Mouse (Mus musculus) embryo, embryonic 11.5 days (tissue): ENCODE measurements around the gene Slc7a14.
"Not testable (repeated sequence)": the region's sequence is repeated elsewhere in the genome, so short reads cannot be mapped to it uniquely, and the experiment has no call there.

Experiments used
- DNase-seq: peaks from one replicate; pipeline ENCODE4 v3.0.0-alpha.2; 2012; ENCODE audit warnings: low read depth, low spot score

Slc7a14 gene

DNA sequence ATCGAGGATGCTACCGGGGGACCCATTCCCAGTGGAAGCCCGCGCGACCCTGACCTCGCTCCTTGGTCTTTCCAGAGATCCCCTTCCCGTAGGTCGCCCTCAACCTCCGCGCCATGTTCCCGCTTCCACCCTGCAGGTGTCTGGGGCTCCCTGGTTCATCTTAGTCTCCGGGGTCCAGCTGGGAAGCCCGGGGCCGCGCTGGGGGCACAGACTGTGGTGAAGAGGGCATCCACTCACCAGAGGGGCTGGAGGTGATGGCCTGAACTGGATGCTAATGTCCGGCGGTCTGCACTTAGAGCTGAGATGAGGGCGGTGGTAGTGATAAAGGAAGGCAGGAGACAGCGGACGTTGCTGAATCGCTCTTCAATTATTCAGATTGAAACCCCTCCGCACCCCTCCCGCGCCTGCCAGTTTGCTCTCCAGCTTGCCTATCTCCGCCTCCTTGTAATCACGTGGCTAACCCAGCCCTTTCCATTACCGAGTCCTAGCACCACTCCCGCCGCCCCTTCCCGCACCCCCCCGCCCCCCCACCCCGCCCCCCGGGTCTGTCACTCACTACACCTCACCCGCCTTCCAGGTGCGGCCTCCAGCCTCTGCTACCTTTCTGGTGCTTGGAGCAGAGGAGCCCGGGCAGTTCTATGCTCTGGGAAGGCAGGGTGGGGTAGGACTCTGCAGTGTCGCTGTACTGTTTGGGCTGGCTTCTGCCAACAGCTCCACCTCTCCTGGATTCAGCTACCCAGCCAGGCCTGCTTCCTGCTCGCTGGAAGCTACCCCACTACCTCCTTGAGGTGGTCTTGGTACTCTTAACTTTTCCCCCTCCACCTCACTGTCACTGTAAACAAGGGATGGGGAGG is at the start of gene Slc7a14:
Gene Slc7a14 (minus strand): TSS at position 445 of the 854 bp plus-strand sequence.
- no peak for DNase-seq

DNA sequence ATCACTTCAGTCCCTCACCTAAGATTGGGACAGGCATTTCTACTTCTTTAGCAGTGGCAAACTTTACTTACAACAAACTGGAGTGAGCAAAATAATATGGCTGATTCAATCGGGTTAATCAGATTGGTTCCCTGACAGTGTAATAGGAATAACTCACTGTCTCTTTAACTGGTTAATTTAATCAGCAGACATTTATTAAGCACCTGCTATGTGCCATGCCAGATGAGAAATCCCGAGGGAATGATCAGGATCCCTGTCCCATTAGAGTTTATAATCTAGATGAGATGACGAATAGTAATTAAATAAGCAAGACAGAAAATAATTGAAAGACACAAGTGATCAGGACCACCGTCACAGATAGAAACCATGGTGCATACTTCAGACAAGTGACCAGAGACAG is 36.4 kb upstream of the Slc7a14 start:
- no peak for DNase-seq

DNA sequence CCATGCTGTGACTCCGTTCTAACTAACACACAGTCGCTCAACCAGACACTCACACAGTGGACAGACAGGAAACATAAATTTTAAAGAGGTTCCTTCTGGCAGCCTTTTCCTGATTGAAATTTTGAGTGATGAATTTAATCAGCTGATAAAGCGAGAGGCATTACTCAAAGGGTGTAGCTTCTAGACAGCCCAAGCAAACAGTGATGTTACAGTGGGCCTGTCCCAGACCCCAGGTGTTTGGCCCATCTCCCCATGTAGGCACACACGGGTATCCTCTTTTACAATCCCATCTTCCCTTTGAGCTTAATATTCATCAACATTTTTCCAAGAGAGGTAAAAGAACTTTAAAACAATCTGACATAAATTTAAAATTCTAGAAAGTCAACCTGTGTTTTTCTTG is 35.6 kb upstream of the Slc7a14 start:
- no peak for DNase-seq

DNA sequence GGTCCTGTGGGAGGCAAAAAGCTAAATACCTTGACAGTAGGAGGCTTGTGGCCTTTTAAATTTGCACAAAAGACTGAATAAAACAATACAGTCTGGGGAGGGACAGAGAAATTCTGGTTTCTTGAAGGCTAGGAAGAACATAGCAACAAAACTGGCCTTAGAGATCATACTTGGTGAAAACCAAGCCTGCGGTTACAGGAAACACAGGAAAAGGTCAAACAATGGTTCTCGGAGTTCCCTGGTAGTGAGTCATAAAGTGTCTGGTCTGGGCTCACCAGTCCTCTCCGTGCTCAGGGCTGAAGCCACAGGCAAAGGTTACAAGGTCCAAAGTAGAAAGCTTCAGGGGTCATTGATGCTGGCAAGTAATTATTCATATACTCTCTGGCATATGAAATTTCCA is 29.1 kb upstream of the Slc7a14 start:
- no peak for DNase-seq

- no peak for DNase-seq
Measured at GRCm38 (mm10) chr3:31328237-31328836, 18.2 kb upstream of the Slc7a14 start.

- DNase-seq = no peak
Measured at GRCm38 (mm10) chr3:31327791-31328190, 17.6 kb upstream of the Slc7a14 start.

GRCm38 (mm10) chr3:31324231-31324654 is 14.1 kb upstream of the Slc7a14 start:
- no peak for DNase-seq

- no peak for DNase-seq
Measured at GRCm38 (mm10) chr3:31309371-31309933, 726 bp downstream of the Slc7a14 start.

DNA sequence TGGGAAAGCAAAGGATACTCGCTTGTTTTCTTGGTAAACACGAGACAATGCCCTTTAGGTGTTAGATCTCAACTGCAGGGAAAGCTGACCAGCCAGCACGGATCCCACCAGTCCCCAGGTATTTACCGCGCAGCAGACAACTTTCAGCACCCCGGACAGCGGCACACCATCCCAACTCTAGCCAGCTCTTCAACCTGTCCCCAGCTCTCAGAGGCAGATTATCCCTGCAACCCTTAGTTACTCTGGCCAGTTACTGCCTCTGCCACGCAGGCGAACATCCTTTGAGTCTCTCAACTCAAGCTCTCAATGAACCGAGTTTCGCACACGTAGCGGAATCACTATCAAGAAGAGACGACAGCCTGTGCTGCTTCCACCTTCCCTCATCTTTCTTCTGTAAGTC is 1.3 kb downstream of the Slc7a14 start:
- DNase-seq = peak; percentile 52

DNA sequence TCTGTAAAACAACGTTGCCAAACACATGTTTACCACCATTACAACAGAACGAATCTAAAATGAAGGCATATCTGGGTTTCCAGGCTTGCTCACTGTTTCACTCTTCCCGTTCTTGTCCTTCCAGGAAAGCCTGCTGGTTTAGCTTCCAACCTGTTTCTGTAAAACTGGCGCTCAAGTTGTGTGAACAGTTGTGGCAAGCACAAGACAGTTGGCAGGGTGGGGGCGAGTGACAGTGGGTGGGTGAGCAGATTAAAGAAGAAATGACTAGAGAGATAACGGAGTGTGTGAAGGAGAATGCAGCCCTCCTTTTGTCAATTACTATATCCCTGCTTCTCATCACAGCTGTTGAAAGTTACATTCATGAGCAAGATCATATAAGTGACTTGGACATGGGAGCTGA is 2.2 kb downstream of the Slc7a14 start:
- DNase-seq = no peak

DNA sequence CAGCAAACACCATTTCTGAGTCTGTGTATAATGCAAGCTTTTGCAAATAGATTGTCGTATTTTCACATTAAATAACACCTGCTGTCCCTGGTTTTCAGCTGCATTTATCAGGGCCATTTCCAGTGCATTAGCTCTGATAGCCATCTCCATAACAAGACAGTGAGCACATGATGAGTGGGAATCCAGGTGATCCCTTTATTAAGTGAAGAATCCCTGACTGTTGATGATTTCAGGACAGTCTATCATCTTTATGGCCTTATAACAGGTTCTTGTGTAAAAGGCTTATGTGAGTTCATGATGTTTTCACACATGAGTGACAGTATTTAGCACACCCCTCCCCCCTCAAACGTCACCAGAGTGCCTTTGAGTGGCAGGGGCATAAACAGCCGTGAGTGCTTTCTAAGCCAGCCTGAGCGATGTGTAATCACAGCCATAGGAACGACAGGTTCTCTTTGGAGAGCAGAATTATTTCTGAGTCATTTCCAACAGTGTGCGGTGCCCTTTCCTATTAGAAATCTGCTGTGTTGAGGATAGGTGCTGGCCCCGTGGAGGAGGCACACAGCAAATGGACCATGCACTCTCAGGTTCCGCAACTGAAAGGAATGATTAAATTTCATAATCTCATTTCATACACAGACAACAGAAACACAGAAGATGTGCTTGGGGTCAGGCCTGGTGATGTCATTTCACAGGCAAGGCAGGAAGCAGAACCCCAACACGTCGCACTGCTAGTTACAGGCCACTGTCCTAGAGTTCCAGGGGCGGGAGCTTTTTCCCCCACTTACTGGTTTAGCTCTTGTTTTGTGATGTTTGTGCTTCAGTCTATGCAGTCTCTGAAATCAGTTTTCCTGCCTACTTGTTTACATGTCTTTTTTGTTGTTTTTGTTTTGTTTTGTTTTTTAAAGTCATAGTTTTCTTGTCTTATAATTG is 18.2 kb downstream of the Slc7a14 start:
- DNase-seq = no peak

GRCm38 (mm10) chr3:31287421-31287948 is 22.7 kb downstream of the Slc7a14 start:
- no peak for DNase-seq

GRCm38 (mm10) chr3:31281116-31281515 is 29.1 kb downstream of the Slc7a14 start:
- DNase-seq = no peak

- no peak for DNase-seq
Measured at GRCm38 (mm10) chr3:31274875-31275274, 35.3 kb downstream of the Slc7a14 start.

GRCm38 (mm10) chr3:31273247-31273646 is 36.9 kb downstream of the Slc7a14 start:
- DNase-seq = not testable (repeated sequence)

- peak; percentile 11 for DNase-seq
Measured at GRCm38 (mm10) chr3:31272635-31273034, 37.5 kb downstream of the Slc7a14 start.

DNA sequence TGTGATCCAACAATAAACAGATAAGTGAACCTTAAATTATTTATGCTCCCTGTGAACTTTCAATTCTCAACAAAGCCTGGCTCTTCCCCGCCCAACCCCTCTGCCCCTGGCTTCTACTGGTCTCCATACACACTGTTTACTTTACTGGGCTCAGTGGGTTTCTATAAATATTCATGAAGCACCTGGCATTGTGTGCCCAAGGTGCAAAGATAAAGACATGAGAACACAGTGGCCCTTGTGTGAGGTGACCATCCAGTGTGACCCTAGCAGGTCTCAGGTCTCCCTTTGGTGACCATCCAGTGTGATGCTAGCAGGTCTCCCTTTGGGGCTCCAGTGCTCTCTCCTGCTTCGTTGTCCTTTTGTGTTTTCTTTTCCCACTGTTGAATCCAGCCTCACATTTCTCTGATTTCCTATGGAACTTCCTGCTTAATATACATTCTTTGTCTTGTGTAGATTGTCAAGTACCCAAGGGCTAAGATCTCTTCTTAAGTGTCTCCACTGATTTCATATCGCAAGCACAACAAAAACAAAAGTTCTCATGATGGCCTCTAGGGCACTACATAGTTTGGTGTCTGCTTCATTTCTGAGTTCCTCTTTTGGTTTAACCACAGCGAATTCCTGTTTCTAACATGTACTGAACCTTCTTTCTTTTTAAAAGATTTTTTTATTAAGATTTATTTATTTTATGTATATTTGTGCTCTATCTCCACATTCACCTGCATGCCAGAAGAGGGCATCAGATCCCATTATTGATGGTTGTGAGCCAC is 40.4 kb downstream of the Slc7a14 start:
- DNase-seq = no peak

DNA sequence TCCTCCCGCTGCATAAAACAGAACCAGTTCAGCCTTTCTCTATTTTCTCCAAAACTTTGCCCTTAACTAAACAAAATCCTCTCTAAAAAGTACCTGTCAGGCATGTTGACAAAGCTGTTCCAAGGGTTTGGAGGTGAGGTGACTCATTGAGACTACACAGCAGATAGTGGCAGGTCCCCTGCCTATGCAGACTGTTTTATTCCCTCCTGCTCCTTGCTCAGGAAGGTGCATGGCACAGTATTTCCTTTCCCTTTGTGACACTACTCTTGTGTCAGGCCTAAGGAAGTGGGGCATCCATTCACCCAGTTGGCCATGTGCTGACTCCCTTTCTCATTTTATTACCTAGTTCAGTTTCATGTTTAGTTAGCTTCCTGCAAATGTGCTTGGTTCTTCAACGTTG is 42.3 kb downstream of the Slc7a14 start:
- DNase-seq = no peak

DNA sequence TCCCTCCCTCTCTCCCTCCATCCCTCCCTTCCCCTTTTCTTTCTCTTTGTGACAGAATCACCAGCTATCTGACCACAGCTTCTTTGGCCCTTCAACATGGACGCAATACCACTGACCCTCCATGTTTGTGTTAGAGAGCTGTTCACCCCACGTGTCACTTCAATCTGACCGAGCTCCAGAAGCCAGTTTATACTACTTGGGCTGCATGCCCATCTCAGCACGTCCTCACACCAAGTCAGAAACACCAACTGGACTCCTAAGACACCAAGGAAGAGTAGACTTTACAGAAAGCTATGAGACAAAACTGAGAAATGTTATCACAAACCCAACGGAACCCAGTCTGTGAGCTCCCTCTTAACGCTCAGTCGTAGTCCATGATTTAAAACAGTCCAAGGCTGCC is 43.2 kb downstream of the Slc7a14 start:
- no peak for DNase-seq

GRCm38 (mm10) chr3:31263535-31263934 is 46.6 kb downstream of the Slc7a14 start:
- DNase-seq = no peak
